Mouse (Mus musculus): ENCODE data around the gene Nuak1. TPM values are rescaled to one million over a fixed set of nuclear protein-coding genes. Genes with fewer than 3 reads are reported as not detected.

The Nuak1 gene
- polyA plus RNA-seq, 1 experiment from 2014 or later = 1.5 TPM

- Histone ChIP-seq H3K4me1 (ENCODE audit: insufficient read depth) (peaks cover 23% of the 10 kb centered on the region), H3K27me3 (ENCODE audit: insufficient read depth, low read length) (peaks cover 3% of the 10 kb centered on the region; the same call in 1 of the 2 replicates), H3K9me3 (ENCODE audit: low read depth, low read length) (no peaks in the 10 kb centered on the region), H3K4me3 (ENCODE audit: low read depth, low read length) (peak overlapping the region; percentile 70), H3K4me2 (peak overlapping the region; percentile 72), H3K27ac (ENCODE audit: low read depth) (peak overlapping the region; percentile 36; the same call in 1 of the 2 replicates), H3K36me3 (ENCODE audit: insufficient read depth) (no peaks in the 10 kb centered on the region), H3K9ac (peak overlapping the region; percentile 98)
- WGBS = 11% methylated on average over 19 of the region's 19 CpGs
- TF ChIP-seq CTCF (IDR thresholded peaks at IDR 0.05; ENCODE audit: low read depth) = no peak
- ATAC-seq (ENCODE audit: insufficient read depth) = no peak
- no peak for DNase-seq
Observed at GRCm38 (mm10) chr10:84438466-84439227, 1.8 kb downstream of the Nuak1 start.

- H3K4me3 ChIP-seq (ENCODE audit: low read depth, low read length) = peak overlapping the region; percentile 70
- H3K27ac ChIP-seq (ENCODE audit: low read depth) = peak overlapping the region; percentile 36; the same call in 1 of the 2 replicates
- 0% methylated on average over 7 of the region's 7 CpGs for WGBS
- DNase-seq = peak; percentile 99
- peak overlapping the region; percentile 72 for H3K4me2 ChIP-seq
- H3K9me3 ChIP-seq (ENCODE audit: low read depth, low read length) = no peaks in the 10 kb centered on the region
- H3K4me1 ChIP-seq (ENCODE audit: insufficient read depth) = peaks cover 29% of the 10 kb centered on the region
- peak; percentile 97 for TF ChIP-seq CTCF (IDR thresholded peaks at IDR 0.05; ENCODE audit: low read depth)
- H3K27me3 ChIP-seq (ENCODE audit: insufficient read depth, low read length) = peaks cover 3% of the 10 kb centered on the region; the same call in 1 of the 2 replicates
- H3K9ac ChIP-seq = peak overlapping the region; percentile 98
- H3K36me3 ChIP-seq (ENCODE audit: insufficient read depth) = no peaks in the 10 kb centered on the region
- peak; percentile 12; the same call in 1 of the 2 replicates for ATAC-seq (ENCODE audit: insufficient read depth)
Observed at GRCm38 (mm10) chr10:84438049-84438422, 2.4 kb downstream of the Nuak1 start.

- no peak for DNase-seq
- ATAC-seq (ENCODE audit: insufficient read depth) = no peak
- TF ChIP-seq CTCF (IDR thresholded peaks at IDR 0.05; ENCODE audit: low read depth) = no peak
- Histone ChIP-seq H3K9ac (no peak overlapping the region; the same call in 1 of the 2 replicates), H3K27ac (ENCODE audit: low read depth) (no peak overlapping the region), H3K4me1 (ENCODE audit: insufficient read depth) (peaks cover 29% of the 10 kb centered on the region), H3K36me3 (ENCODE audit: insufficient read depth) (0 out of 2 replicates have a peak, but pooled peaks cover 3% of the 10 kb centered on the region), H3K4me3 (ENCODE audit: low read depth, low read length) (peak overlapping the region; percentile 70; the same call in 1 of the 2 replicates), H3K9me3 (ENCODE audit: low read depth, low read length) (no peaks in the 10 kb centered on the region), H3K4me2 (peak overlapping the region; percentile 72), H3K27me3 (ENCODE audit: insufficient read depth, low read length) (peaks cover 3% of the 10 kb centered on the region; the same call in 1 of the 2 replicates)
- 41% methylated on average over 14 of the region's 14 CpGs for WGBS
Observed at GRCm38 (mm10) chr10:84437166-84438048, 3.0 kb downstream of the Nuak1 start.

GRCm38 (mm10) chr10:84435930-84436329, 4.5 kb downstream of the Nuak1 start:
- 51% methylated on average over 11 of the region's 11 CpGs for WGBS
- no peaks in the 10 kb centered on the region for H3K9me3 ChIP-seq (ENCODE audit: low read depth, low read length)
- H3K27me3 ChIP-seq (ENCODE audit: insufficient read depth, low read length) = peaks cover 3% of the 10 kb centered on the region; the same call in 1 of the 2 replicates
- H3K4me1 ChIP-seq (ENCODE audit: insufficient read depth) = peaks cover 21% of the 10 kb centered on the region; the same call in 1 of the 2 replicates
- no peak for ATAC-seq (ENCODE audit: insufficient read depth)
- no peak overlapping the region for H3K27ac ChIP-seq (ENCODE audit: low read depth)
- H3K36me3 ChIP-seq (ENCODE audit: insufficient read depth) = 0 out of 2 replicates have a peak, but pooled peaks cover 9% of the 10 kb centered on the region
- no peak overlapping the region for H3K4me3 ChIP-seq (ENCODE audit: low read depth, low read length)
- no peak overlapping the region; the same call in 1 of the 2 replicates for H3K9ac ChIP-seq
- no peak for TF ChIP-seq CTCF (IDR thresholded peaks at IDR 0.05; ENCODE audit: low read depth)
- H3K4me2 ChIP-seq = no peak overlapping the region
- DNase-seq = no peak

- 30% methylated on average over 21 of the region's 21 CpGs for WGBS
- no peak overlapping the region for H3K4me3 ChIP-seq (ENCODE audit: low read depth, low read length)
- H3K36me3 ChIP-seq (ENCODE audit: insufficient read depth) = 0 out of 2 replicates have a peak, but pooled peaks cover 9% of the 10 kb centered on the region
- H3K9ac ChIP-seq = no peak overlapping the region
- H3K4me2 ChIP-seq = no peak overlapping the region
- H3K9me3 ChIP-seq (ENCODE audit: low read depth, low read length) = no peaks in the 10 kb centered on the region
- TF ChIP-seq CTCF (IDR thresholded peaks at IDR 0.05; ENCODE audit: low read depth) = no peak
- H3K27ac ChIP-seq (ENCODE audit: low read depth) = peak overlapping the region; percentile 30; the same call in 1 of the 2 replicates
- peak; percentile 71 for DNase-seq
- peak; percentile 58; the same call in 1 of the 2 replicates for ATAC-seq (ENCODE audit: insufficient read depth)
- no peaks in the 10 kb centered on the region for H3K27me3 ChIP-seq (ENCODE audit: insufficient read depth, low read length)
- H3K4me1 ChIP-seq (ENCODE audit: insufficient read depth) = peaks cover 21% of the 10 kb centered on the region; the same call in 1 of the 2 replicates
Observed at GRCm38 (mm10) chr10:84433193-84433801, 7.1 kb downstream of the Nuak1 start.

GRCm38 (mm10) chr10:84424374-84424773, 16.0 kb downstream of the Nuak1 start:
- Histone ChIP-seq H3K9ac (no peak overlapping the region), H3K36me3 (ENCODE audit: insufficient read depth) (no peaks in the 10 kb centered on the region), H3K27me3 (ENCODE audit: insufficient read depth, low read length) (no peaks in the 10 kb centered on the region), H3K4me1 (ENCODE audit: insufficient read depth) (peaks cover 6% of the 10 kb centered on the region; the same call in 1 of the 2 replicates), H3K4me3 (ENCODE audit: low read depth, low read length) (no peak overlapping the region), H3K27ac (ENCODE audit: low read depth) (no peak overlapping the region), H3K9me3 (ENCODE audit: low read depth, low read length) (no peaks in the 10 kb centered on the region), H3K4me2 (no peak overlapping the region)
- ATAC-seq (ENCODE audit: insufficient read depth) (no peak; the same call in 1 of the 2 replicates), DNase-seq (peak; percentile 34)
- WGBS = 48% methylated on average over 7 of the region's 7 CpGs
- no peak for TF ChIP-seq CTCF (IDR thresholded peaks at IDR 0.05; ENCODE audit: low read depth)

All from lung, embryonic 14.5 days (tissue).